Mouse (Mus musculus) adipose tissue, adult 10 weeks (tissue): Measurements from ENCODE around the gene Grk4. TPM values are rescaled to one million over a fixed set of nuclear protein-coding genes. Genes with fewer than 3 reads are reported as not detected.

Source experiments
- polyA plus RNA-seq: library from polyadenylated mRNA; stranded (reverse); fragments of 350-450 nt; fragmentation: Illumina TruSeq; extraction: RNeasy Lipid Tissue Mini Kit (QIAGEN cat#74804); gene quantifications from one replicate; pipeline ENCODE4 v1.2.3, GENCODE M21; 2014; ENCODE audit warnings: low read depth, low replicate concordance

Gene Grk4
- polyA plus RNA-seq = 4.2 TPM

DNA sequence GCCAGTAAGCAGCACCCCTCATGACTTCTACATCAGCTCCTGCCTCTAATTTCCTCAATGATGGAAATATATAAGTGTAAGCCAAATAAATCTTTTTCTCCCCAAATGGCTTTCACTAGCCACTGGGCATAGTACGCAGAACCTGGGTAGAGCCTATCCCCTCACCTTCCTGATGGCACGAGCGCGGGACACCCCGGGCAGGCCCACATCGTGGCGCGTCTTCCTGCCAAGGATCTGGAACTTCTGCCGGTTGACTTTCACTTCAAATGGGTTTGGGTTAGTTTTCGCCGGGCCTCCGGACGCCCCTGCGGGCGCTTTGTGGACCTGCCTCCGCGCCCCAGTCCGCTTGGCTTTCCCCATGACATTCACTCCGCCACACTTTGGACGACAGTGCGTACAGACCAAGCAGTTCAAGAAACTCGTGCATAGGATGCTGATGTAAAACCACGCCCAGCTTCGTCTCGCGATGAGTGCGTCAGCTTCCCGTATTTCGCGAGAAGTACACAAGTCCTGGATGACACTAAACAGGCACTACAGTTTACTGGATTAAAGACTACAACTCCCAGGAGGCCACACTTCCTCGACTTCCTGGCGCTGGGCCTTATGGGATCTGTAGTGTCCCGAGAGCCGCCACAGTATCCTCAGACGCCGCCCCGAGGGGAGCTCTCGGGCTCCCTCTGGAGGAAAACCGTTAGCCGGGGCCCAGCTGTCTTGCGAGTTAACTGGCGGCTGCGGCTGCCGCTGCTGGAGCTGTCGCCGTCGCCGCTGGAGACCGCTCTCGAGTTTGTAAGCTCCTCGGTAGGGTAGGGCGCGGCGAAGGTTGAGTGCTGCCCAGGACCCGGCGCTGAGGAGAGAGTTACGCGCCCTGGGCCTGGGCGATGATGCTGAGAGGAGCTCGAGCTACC, at the start of gene Grk4, which contains the start of gene Nop14:
Gene Grk4, plus strand, starts transcription at position 694 of the 905 bp plus-strand sequence.
Gene Nop14, minus strand, starts transcription at position 463 of the 905 bp plus-strand sequence.

DNA sequence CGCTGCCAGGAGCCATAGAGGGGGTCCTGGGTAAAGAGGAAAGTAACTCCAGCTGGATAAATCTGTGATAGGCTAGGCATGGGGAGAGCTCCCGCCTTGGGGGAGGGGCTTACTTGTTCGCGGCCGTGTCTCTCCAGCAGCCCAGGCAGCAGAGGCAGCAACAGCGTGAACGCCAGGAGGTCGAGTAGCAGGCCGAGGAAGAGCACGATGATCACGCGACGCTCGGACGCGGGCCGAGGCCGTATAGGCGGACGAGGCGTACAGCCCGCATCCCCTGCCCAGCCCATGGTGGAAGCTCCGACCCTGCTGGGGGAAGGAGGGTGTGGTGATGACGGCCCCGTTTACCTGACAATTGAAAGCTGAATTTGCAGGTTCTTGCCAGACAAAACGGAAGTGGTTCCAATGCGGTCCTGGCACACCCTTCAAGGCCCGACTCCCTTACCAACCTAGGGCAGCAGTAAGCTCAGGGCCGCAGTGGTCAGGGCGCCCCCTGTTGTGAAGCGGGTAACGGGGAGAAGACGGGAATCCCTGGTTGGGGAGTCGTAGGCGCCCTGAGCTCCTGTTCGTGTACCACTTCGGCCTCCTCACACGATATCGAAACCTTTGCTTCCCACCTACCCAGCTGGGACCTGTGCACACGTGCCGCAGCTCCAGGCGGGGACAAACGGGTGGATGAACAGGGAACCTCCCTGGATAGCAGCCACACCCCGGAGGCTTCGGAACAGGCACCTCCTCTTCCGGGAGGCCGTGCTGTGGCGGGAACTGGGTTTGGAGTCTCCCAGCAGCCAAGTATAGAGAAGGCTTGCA, 23.5 kb upstream of the Grk4 start, which contains the start of gene Mfsd10:
Gene Mfsd10, minus strand, starts transcription at position 732 of the 807 bp plus-strand sequence.

GRCm38 (mm10) chr5:34761509-34761908, 101.3 kb downstream of the Grk4 start, which contains the start of gene Htt:
Gene Htt (plus strand): TSS chr5:34761740.

Other genes with a start within 250 kb of the Grk4 start
- gene Tnip2, start 146.4 kb upstream of the Grk4 start, polyA plus RNA-seq = 22.8 TPM
- gene Sh3bp2, start 134.5 kb upstream of the Grk4 start, polyA plus RNA-seq = 15.3 TPM
- gene Add1, start 86.7 kb upstream of the Grk4 start, polyA plus RNA-seq = 124 TPM
- 26.4 TPM for gene Mfsd10, start 23.2 kb upstream of the Grk4 start, polyA plus RNA-seq
- gene Nop14, start 231 bp upstream of the Grk4 start, polyA plus RNA-seq = 20.0 TPM
- gene Htt, start 101.4 kb downstream of the Grk4 start, polyA plus RNA-seq = 13.2 TPM
- gene Msantd1, start 247.6 kb downstream of the Grk4 start, polyA plus RNA-seq = 1.1 TPM